8 mouse cellular contexts compared by ENCODE assay signal in genomic region chr1:170644255-170645205, GRCm38 (mm10). TPM values are rescaled to one million over a fixed set of nuclear protein-coding genes. Genes with fewer than 3 reads are reported as not detected.
DNase-seq lines count a peak whose midpoint lies in the region; ATAC-seq lines count a peak whose summit lies in the region.

Gene Olfml2b, plus strand, starts transcription at chr1:170644532.

- H3K4me2 ChIP-seq in hindbrain, embryonic 16.5 days (ENCODE audit: low read length): peak within 1 kb of the TSS; percentile 86

- H3K4me1 ChIP-seq in hindbrain, embryonic 16.5 days (ENCODE audit: control insufficient read depth, insufficient read depth, low read depth, low read length): peaks cover 3% of the 10 kb centered on the region; the same call in 1 of the 2 replicates

- no peaks in the 10 kb centered on the region for H3K36me3 ChIP-seq in hindbrain, embryonic 16.5 days (ENCODE audit: control insufficient read depth, insufficient read depth, low read length)

- H3K27me3 ChIP-seq in hindbrain, embryonic 16.5 days (replicated peaks; ENCODE audit: control insufficient read depth, insufficient read depth, low read length): no peaks in the 10 kb centered on the region

- WGBS in hindbrain, embryonic 16.5 days: 13% methylated on average over 51 of the region's 51 CpGs

- peak; percentile 98 for ATAC-seq in common myeloid progenitor, adult 5-6 weeks (replicated peaks; ENCODE audit: low read depth, poor library complexity, severe bottlenecking)
- peak; percentile 98 for ATAC-seq in hindbrain, embryonic 16.5 days

- H3K9ac ChIP-seq in hindbrain, embryonic 16.5 days (ENCODE audit: low read depth, low read length): peak within 1 kb of the TSS; percentile 73

- peak within 1 kb of the TSS; percentile 56 for H3K4me3 ChIP-seq in hindbrain, embryonic 16.5 days (ENCODE audit: low read length)

- H3K9me3 ChIP-seq in hindbrain, embryonic 16.5 days (ENCODE audit: control insufficient read depth, low read length): no peaks in the 10 kb centered on the region

- H3K27ac ChIP-seq in hindbrain, embryonic 16.5 days (ENCODE audit: low read depth, low read length): no peak within 1 kb of the TSS

- peak; percentile 72 for DNase-seq in ZHBTc4 (ENCODE audit: low read depth, low spot score)
- DNase-seq in gastrocnemius, adult 8-10 months (ENCODE audit: low spot score in 2 of 2): peak; percentile 69 to 79
- peak; percentile 74 to 80 for DNase-seq in left cerebral cortex, adult 18-20 months (ENCODE audit: low spot score in 2 of 2)
- DNase-seq in lung, postnatal 4 days: peak; percentile 90 to 93
- peak; percentile 58 for DNase-seq in retina, postnatal 7 days (ENCODE audit: low read depth, low spot score)
- peak; percentile 76 for DNase-seq in urinary bladder, postnatal 25 days (ENCODE audit: low spot score)

RNA-seq across cellular contexts. Expression of gene Olfml2b, which starts in this region (rescaled TPM):
- total RNA-seq in common myeloid progenitor, adult 5-6 weeks (2017): 0.27 and 0.68 TPM in 2 replicates
- total RNA-seq in gastrocnemius, adult 8-10 months (2022): 1 to 10 TPM; 1.5 to 3.4 (median 2.0) TPM
- polyA plus RNA-seq in hindbrain, embryonic 16.5 days (2015; fragmentation: Nextera tagmentation; extraction: Ambion mirVana): 4.4 and 7.0 TPM in 2 replicates
- total RNA-seq in left cerebral cortex, adult 18-20 months (2021): 1 to 10 TPM; 2.2 to 3.1 TPM

Comparison
In these comparisons a context has a peak if more than half of its experiments do, and no peak if none do; other contexts are left out.
1. Peak in ATAC-seq in common myeloid progenitor, adult 5-6 weeks; RNA of the gene not detected or under 1 TPM.